Mouse (Mus musculus) bone marrow, adult 2 months (tissue): ENCODE results near the gene Fgf22.

Experiments
- CTCF ChIP-seq: fragments of 200-500 bp; IDR thresholded peaks from 2 replicates; pipeline ENCODE4 v1.5.1; 2011; ENCODE audit warnings: low read length, control low read depth; ENCODE audit not compliant: control insufficient read depth, insufficient read depth
- POLR2A ChIP-seq: fragments of 200-500 bp; IDR thresholded peaks from 2 replicates; pipeline ENCODE4 v1.6.1; 2011; ENCODE audit warnings: low read depth, mild to moderate bottlenecking, control low read depth, low read length, borderline replicate concordance; ENCODE audit not compliant: control insufficient read depth

- no peak for TF ChIP-seq CTCF
- TF ChIP-seq POLR2A, result no peak
Observed at GRCm38 (mm10) chr10:79760603-79761143, 5.8 kb downstream of the Fgf22 start.
